Mouse (Mus musculus): ENCODE results near the gene Setd3.

Setd3 gene

DNA sequence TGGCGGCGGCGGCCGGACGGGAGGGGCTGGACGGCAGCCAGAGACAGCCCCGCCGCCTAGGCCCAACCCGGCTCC lies at the start of gene Setd3:
Gene Setd3, minus strand, starts transcription at position 69 of the 75 bp plus-strand sequence.
- DNase-seq (ENCODE audit: low spot score in 2 of 2), result no peak

GRCm38 (mm10) chr12:108227527-108227926 lies 48.4 kb upstream of the Setd3 start:
- DNase-seq (ENCODE audit: low spot score in 2 of 2), result no peak

DNA sequence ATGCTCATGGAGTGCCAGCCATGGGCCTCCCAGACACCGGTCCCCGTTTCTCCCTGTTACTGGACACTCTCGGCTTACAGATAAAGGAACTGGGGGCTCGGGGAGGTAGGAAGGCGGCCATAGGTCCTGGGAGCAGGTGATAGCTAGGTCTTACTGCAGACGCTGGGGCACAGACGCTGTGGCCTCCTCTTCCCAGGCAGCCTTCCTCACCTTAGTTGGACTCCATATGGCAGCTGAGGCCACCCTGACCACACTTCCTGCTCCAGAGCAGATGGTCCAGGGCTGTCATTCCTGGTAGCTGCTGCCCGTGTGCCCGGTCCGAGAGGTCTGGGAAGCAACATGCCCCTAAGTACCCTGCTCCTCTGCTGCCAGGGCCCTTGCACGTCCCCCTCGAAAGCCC lies 47.8 kb upstream of the Setd3 start:
- no peak for DNase-seq (ENCODE audit: low spot score in 2 of 2)

DNA sequence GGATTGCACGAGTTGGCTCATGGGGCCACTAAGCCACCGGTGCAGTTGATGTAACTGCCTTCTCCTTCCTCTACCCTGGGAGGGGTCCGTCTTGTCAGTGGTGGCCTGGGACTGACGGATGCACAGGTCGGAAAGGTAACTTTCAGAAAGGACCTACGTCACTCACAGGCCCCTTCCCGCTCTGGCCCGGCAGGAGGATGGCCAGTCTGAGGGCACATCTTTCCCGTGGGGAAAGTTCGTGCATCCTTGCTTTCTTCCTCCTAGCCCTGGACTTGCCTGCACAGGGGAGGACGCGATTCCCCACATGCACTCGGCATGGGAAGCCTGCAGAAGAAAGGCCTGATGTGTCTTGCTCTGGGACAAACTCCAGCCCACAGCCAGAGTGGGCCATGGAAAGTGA lies 47.1 kb upstream of the Setd3 start:
- no peak for DNase-seq (ENCODE audit: low spot score in 2 of 2)

- no peak for DNase-seq (ENCODE audit: low spot score in 2 of 2)
Observed at GRCm38 (mm10) chr12:108225781-108226180, 46.7 kb upstream of the Setd3 start.

- DNase-seq (ENCODE audit: low spot score in 2 of 2), result no peak
Observed at GRCm38 (mm10) chr12:108223357-108223756, 44.2 kb upstream of the Setd3 start.

GRCm38 (mm10) chr12:108221712-108222111 lies 42.6 kb upstream of the Setd3 start:
- no peak for DNase-seq (ENCODE audit: low spot score in 2 of 2)

DNA sequence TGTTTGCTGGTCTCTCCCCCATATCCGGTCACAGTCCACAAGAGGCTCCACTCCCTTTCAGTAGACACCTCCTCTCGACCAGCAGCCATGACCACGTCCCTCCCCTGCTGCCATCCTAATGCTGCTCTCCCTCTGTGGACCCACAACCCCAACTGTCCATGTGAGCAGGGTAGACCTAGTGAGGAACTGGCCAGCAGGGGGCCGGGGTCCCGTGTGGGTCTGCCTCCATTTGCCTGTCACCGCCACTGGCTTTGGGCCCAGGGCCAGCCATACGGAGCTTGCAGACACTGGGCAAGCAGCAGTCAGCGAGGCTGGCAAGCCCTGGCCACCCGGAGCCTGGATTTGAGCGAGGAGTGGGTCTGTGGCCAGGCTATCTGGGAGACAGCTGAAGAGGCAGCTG lies 42.1 kb upstream of the Setd3 start:
- DNase-seq (ENCODE audit: low spot score in 2 of 2), result no peak

DNA sequence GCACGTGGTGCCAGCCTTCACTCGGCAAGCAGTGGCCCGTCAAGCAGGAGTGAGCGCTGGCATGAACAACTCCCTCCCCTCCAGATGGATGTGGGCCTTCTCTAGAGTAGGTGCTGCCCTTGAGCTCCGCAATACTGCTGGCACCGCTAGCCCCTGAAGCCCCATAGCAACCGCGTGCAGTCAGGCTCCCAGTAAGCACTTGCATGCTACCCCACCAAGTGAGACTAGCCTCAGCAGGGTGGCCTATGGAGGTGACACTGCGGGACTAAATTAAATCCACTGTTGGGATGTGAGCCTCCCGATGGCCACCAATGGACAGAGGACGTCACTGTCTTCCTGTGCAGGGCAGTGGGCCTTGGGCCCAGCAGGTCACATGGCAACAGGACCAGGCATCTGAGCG lies 41.5 kb upstream of the Setd3 start:
- no peak for DNase-seq (ENCODE audit: low spot score in 2 of 2)

GRCm38 (mm10) chr12:108219825-108220616 lies 40.9 kb upstream of the Setd3 start:
- no peak for DNase-seq (ENCODE audit: low spot score in 2 of 2)

- no peak for DNase-seq (ENCODE audit: low spot score in 2 of 2)
Observed at GRCm38 (mm10) chr12:108219163-108219562, 40.0 kb upstream of the Setd3 start.

- DNase-seq (ENCODE audit: low spot score in 2 of 2), result peak in 1 of 2 experiments; percentile 57
Observed at GRCm38 (mm10) chr12:108217572-108217971, 38.5 kb upstream of the Setd3 start.

DNA sequence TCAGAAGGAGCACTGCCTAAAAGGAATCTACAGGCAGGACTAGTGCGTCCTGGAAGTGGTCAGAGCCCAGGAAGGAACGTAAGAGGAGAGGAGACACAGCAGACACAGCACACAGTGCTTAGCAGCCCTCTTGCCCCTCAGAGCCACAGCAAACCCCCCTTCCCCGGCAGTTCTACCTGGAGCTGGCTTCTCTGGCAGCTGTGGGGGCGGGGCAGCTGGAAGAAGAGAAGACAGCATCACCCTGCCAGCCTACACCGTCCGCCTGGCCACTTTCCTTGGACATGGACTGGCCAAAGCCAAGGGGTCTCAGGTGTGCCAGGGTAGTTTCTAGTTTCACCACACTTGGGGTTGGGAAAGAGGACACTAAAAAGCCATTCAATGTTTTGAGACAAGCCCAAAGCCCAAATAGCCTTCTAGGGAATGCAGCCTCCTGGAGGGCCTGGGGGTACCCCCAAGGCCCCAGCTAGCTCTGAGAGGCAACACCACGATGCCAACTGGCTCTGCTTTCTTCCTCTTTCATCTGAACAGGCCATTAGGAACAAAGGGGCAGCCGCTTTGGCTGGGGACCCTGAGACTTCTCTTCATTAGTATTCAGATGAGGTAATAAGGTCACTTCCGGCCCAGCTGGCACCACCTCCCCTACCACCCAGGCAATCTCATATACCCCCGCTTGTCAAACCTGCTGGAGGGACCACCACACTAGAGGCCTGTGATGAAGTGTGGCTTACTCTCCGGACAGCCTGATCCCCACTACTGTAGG lies 37.7 kb upstream of the Setd3 start:
- DNase-seq (ENCODE audit: low spot score in 2 of 2), result no peak

DNA sequence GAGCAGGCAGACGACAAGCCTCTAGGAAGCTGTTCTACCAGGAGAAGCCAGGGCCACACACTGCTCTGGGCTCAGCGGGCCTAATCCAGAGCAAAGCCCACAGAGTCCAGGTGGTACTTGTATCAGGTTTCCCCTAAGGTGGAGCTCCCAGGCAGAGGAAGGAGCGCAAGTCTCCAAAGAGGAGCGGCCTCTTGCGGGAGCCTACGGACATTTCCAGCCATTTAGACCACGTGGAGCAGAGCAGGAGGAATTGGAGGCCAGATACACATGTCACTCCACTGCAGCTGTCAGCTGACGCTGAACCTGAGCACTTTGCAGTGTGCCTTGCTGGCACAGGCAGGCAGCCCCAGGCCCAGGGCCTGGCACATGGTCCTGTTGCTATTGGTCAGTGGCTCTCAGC lies 36.0 kb upstream of the Setd3 start:
- no peak for DNase-seq (ENCODE audit: low spot score in 2 of 2)

DNA sequence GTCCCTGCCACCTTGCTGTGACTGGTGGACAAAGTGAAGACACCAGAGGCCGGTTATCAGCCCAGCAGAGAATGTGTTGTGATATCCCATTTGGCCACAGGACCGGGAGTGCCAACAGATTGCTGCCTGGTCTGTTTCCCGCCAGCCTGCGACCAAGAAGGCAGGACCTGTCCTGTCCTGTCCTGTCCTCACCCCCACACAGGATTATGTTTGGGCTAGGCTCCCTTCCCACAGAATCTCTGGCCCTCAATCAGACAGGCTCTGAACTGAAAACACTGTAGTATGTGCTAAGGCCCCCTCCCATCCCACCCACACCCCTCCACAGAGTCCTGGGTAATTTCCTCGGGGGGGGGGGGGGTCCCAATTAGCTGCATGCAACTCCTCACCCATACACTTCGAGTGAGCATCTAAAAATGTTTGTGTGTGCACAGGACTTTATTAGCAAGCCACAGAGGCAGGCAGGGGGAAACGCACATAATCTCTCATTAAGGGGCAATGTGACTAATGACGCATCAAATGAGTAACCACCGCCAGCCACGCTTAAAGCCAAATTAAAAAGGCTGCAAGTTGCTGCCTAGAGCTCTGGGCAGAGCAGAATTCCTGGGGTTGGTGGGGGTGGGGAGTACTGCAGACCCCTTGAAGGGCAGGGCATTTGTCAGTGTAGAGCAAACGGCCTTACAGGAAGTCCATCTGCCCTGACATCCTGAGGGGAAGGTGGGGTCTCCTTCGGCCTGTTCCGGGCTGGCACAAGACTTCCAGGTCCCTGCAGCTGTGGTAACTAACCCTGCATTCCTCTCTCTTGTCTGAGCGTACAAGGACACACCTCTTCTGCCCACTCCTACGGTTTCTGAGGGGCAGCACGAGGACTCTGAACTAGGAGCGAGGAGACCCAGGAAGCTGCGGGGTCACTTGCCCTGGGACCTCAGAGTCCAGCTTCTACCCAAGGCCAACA lies 34.3 kb upstream of the Setd3 start:
- no peak for DNase-seq (ENCODE audit: low spot score in 2 of 2)

- no peak for DNase-seq (ENCODE audit: low spot score in 2 of 2)
Observed at GRCm38 (mm10) chr12:108212476-108212875, 33.4 kb upstream of the Setd3 start.

GRCm38 (mm10) chr12:108212071-108212470 lies 33.0 kb upstream of the Setd3 start:
- DNase-seq (ENCODE audit: low spot score in 2 of 2), result no peak

DNA sequence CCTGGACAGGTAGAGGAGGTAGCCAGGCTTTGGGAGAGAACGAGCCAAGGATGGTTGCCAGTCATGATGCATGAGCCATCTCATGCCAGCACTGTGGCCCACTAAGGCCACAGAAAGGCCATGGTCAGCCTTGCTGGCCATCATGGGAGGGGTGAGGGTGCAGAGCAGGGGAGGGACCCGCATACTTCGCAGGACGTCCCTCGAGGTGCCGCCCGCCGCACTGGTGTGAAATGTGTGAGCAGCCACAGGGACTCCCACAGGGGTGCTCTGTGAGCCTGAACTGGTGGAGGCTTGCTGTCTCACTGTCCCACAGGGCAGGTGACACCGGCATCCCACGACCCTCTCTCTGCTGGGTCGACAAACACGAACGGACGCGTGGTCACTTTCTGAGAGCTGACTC lies 31.5 kb upstream of the Setd3 start:
- no peak for DNase-seq (ENCODE audit: low spot score in 2 of 2)

- DNase-seq (ENCODE audit: low spot score in 2 of 2), result peak in 1 of 2 experiments; percentile 71
Observed at GRCm38 (mm10) chr12:108208726-108209438, 29.8 kb upstream of the Setd3 start.

DNA sequence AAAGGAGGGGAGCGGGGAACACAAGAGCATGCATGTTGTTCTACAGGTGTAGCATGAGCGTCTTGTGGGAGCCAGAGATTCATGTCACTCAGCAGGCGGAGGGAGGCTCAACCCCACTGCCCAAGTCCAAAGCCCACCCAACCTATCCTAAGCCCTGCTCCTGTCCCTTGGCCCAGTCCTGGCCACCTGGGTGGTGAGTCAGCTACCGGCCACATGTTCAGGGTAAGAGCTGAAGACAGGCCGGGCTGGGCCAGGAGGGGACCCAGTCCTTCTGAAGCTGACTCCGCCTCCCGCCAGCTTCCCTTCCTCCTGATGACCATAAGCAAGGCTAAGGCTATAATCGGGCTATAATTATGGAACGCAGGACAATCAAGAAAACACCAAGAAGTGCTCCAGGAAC lies 29.1 kb upstream of the Setd3 start:
- no peak for DNase-seq (ENCODE audit: low spot score in 2 of 2)

GRCm38 (mm10) chr12:108206641-108207040 lies 27.5 kb upstream of the Setd3 start:
- DNase-seq (ENCODE audit: low spot score in 2 of 2), result peak in 1 of 2 experiments; percentile 71

DNA sequence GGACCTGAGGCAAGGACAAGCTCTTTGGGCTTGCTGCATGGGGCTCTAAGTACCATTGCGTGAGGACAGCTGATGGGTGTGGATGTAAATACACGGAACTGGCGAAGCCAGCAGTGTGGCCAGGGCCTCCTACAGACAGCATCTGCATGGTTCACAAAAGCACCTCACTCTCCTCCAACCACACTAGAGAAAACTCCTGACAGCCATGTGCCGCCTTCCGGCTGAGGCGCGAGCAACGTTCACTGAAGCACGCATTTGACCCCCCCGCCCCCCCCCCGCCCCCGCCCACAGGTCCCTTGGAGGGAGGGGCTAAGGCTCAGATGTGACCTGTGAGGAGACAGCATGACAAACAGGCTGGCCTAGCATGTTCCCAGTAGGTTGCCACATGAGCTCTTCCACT lies 25.9 kb upstream of the Setd3 start:
- no peak for DNase-seq (ENCODE audit: low spot score in 2 of 2)
